Mouse (Mus musculus) liver, postnatal 0 days (tissue): ENCODE data around the gene Bmp8b.

Experiments used
- CTCF ChIP-seq: sonication (generic); IDR thresholded peaks from 2 replicates; pipeline ENCODE4 v1.5.1; 2016; ENCODE audit warnings: antibody characterized with exemption, low read depth
- EP300 ChIP-seq: IDR thresholded peaks from 2 replicates; pipeline ENCODE4 v1.6.1; 2016; ENCODE audit warnings: antibody characterized with exemption, low read depth, mild to moderate bottlenecking

DNA sequence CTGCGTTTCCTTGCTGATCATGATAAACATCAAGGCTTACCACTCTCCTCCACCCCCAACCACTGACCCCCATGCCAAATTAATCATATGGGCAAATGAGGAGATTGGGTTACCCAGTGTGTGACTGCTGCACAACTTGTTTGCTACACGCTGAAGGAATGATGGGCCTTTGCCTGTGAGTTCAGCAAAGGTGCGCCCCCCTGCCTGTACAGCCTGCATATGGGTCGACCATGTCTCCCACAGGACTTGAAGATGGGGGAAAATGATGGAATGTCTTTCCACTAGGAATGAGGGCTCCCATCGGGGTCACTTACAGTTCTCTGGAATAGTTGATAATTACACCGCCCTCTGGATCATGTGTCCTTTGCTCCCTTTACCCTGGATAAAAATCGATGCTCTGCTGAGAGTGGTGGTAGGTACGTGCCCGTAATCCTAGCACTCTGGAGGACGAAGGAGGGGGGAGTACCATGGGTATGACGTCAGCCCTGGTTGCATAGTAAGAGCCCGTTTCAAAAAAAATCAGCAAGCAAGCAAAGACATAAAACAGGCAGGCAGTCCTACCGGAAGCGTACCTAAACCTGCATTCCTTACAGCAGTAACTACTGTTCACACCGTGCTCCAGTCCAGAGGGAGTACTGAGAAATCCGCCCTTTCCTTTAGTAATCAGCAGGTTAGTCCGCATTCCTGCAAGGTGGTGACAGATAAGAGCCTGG is 11.7 kb upstream of the Bmp8b start:
- TF ChIP-seq CTCF (no peak), EP300 (peak; percentile 51; the same call in 1 of the 2 replicates)
